Mouse (Mus musculus) brain, embryonic 14.5 days (tissue): ENCODE data around the gene Ubxn10.

Source experiments
- CTCF ChIP-seq: fragments of 200-500 bp; IDR thresholded peaks from 2 replicates; pipeline ENCODE4 v1.5.1; 2012; ENCODE audit warnings: inconsistent platforms, mild to moderate bottlenecking, moderate library complexity, borderline replicate concordance; ENCODE audit not compliant: insufficient read depth, insufficient read length; ENCODE audit errors: extremely low read depth
- POLR2A ChIP-seq: fragments of 200-500 bp; IDR thresholded peaks from 2 replicates; pipeline ENCODE4 v1.6.1; 2012; ENCODE audit warnings: mild to moderate bottlenecking, inconsistent platforms, borderline replicate concordance; ENCODE audit not compliant: poor library complexity, insufficient read depth, insufficient read length, severe bottlenecking; ENCODE audit errors: extremely low read depth

GRCm38 (mm10) chr4:138701111-138701510 lies 35.9 kb downstream of the Ubxn10 start:
- TF ChIP-seq CTCF, result no peak
- no peak for TF ChIP-seq POLR2A
